Comparison of ENCODE assay signal across 8 mouse cellular contexts in the genomic region with DNA sequence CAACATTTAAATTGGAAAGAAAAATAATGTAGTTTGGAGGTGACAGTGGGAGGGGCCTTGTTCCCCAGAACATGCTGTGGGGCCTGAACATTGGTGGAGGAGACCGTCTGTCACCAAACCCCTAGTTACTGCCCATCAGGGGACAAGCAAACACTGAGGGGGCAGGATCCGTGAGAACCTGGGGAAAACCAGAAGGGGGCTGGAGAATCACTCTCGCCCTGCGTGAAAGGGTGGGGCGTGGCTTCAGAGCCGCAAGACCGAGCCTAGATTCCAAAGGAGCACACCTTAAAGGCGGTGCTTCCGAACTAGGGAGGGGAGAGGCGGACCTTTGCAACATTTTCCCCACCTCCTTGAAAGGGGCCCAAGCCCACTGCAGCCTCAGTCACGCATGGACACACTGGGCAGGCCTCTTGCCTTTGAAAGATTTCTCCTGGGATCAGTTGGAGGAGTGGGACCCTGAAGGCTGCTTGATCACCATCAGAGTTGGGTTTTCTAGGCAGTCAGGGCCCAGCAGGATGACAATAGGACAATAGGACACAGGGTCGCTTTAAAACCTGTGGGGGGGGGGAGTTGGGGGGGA. TPM values are rescaled to one million over a fixed set of nuclear protein-coding genes. Genes with fewer than 3 reads are reported as not detected.
DNase-seq lines count a peak whose midpoint lies in the region; ATAC-seq and TF ChIP-seq lines count a peak whose summit lies in the region.

No protein-coding gene starts in this region.

- 0 out of 2 replicates have a peak overlapping the region, but pooled peaks have one; percentile 8 for H3K4me3 ChIP-seq in kidney, postnatal 0 days (replicated peaks; ENCODE audit: low read depth, low read length)
- H3K4me3 ChIP-seq in forebrain, embryonic 12.5 days (replicated peaks) = peak overlapping the region; percentile 59; the same call in 1 of the 2 replicates
- H3K4me3 ChIP-seq in limb, embryonic 14.5 days (replicated peaks; ENCODE audit: low read length) = peak overlapping the region; percentile 59; the same call in 1 of the 2 replicates
- H3K4me3 ChIP-seq in neural tube, embryonic 13.5 days = peak overlapping the region; percentile 46

- no peak for TF ChIP-seq POLR2A in limb, embryonic 14.5 days (IDR thresholded peaks at IDR 0.05; ENCODE audit: borderline replicate concordance, extremely low read depth, insufficient read depth, insufficient read length)

- H3K4me1 ChIP-seq in kidney, postnatal 0 days (replicated peaks; ENCODE audit: insufficient read depth, low read length) = no peaks in the 10 kb centered on the region; the same call in 1 of the 2 replicates
- H3K4me1 ChIP-seq in forebrain, embryonic 12.5 days = peaks cover 32% of the 10 kb centered on the region
- peaks cover 10% of the 10 kb centered on the region for H3K4me1 ChIP-seq in limb, embryonic 14.5 days (ENCODE audit: control insufficient read depth, insufficient read depth, low read length)
- peaks cover 33% of the 10 kb centered on the region for H3K4me1 ChIP-seq in neural tube, embryonic 13.5 days (replicated peaks)

- no peaks in the 10 kb centered on the region for H3K9me3 ChIP-seq in kidney, postnatal 0 days (replicated peaks; ENCODE audit: low read length)
- H3K9me3 ChIP-seq in forebrain, embryonic 12.5 days = peaks cover 22% of the 10 kb centered on the region
- no peaks in the 10 kb centered on the region; the same call in none of the 2 replicates for H3K9me3 ChIP-seq in limb, embryonic 14.5 days (ENCODE audit: control insufficient read depth, low read length)
- peaks cover 9% of the 10 kb centered on the region; the same call in 1 of the 2 replicates for H3K9me3 ChIP-seq in neural tube, embryonic 13.5 days

- WGBS in kidney, postnatal 0 days = 4% methylated on average over 12 of the region's 12 CpGs
- 6% methylated on average over 12 of the region's 12 CpGs for WGBS in forebrain, embryonic 12.5 days
- 2% methylated on average over 12 of the region's 12 CpGs for WGBS in limb, embryonic 14.5 days
- WGBS in neural tube, embryonic 13.5 days = 8% methylated on average over 12 of the region's 12 CpGs

- peak overlapping the region; percentile 91 for H3K27ac ChIP-seq in kidney, postnatal 0 days
- peak overlapping the region; percentile 77 for H3K27ac ChIP-seq in forebrain, embryonic 12.5 days
- no peak overlapping the region for H3K27ac ChIP-seq in limb, embryonic 14.5 days (replicated peaks; ENCODE audit: low read depth, low read length)
- no peak overlapping the region for H3K27ac ChIP-seq in neural tube, embryonic 13.5 days (replicated peaks)

- peak; percentile 16; the same call in 1 of the 2 replicates for ATAC-seq in kidney, postnatal 0 days (replicated peaks; ENCODE audit: low FRiP score, low read depth)
- no peak for ATAC-seq in forebrain, embryonic 12.5 days (ENCODE audit: low FRiP score)
- ATAC-seq in limb, embryonic 14.5 days (ENCODE audit: low FRiP score, low read depth) = no peak
- no peak for ATAC-seq in neural tube, embryonic 13.5 days (ENCODE audit: low read depth)

- peak overlapping the region; percentile 89 for H3K4me2 ChIP-seq in kidney, postnatal 0 days (ENCODE audit: low read length)
- H3K4me2 ChIP-seq in forebrain, embryonic 12.5 days = peak overlapping the region; percentile 83
- peak overlapping the region; percentile 85 for H3K4me2 ChIP-seq in limb, embryonic 14.5 days (replicated peaks; ENCODE audit: low read depth, low read length, severe bottlenecking)
- peak overlapping the region; percentile 84 for H3K4me2 ChIP-seq in neural tube, embryonic 13.5 days

- peaks cover 7% of the 10 kb centered on the region; the same call in 1 of the 2 replicates for H3K36me3 ChIP-seq in kidney, postnatal 0 days (ENCODE audit: insufficient read depth, low read length)
- H3K36me3 ChIP-seq in forebrain, embryonic 12.5 days (replicated peaks) = peaks cover 26% of the 10 kb centered on the region
- peaks cover 6% of the 10 kb centered on the region; the same call in 1 of the 2 replicates for H3K36me3 ChIP-seq in limb, embryonic 14.5 days (ENCODE audit: control insufficient read depth, insufficient read depth, low read length)
- peaks cover 16% of the 10 kb centered on the region for H3K36me3 ChIP-seq in neural tube, embryonic 13.5 days

- H3K27me3 ChIP-seq in kidney, postnatal 0 days (ENCODE audit: insufficient read depth, low read length) = no peaks in the 10 kb centered on the region
- peaks cover 54% of the 10 kb centered on the region for H3K27me3 ChIP-seq in forebrain, embryonic 12.5 days
- peaks cover 16% of the 10 kb centered on the region for H3K27me3 ChIP-seq in limb, embryonic 14.5 days (ENCODE audit: control insufficient read depth, insufficient read depth, low read length)
- H3K27me3 ChIP-seq in neural tube, embryonic 13.5 days = peaks cover 45% of the 10 kb centered on the region

- no peak for TF ChIP-seq CTCF in kidney, postnatal 0 days (IDR thresholded peaks at IDR 0.05; ENCODE audit: low read depth)

- no peak overlapping the region for H3K9ac ChIP-seq in kidney, postnatal 0 days (ENCODE audit: low read depth, low read length)
- peak overlapping the region; percentile 4; the same call in 1 of the 2 replicates for H3K9ac ChIP-seq in forebrain, embryonic 12.5 days
- H3K9ac ChIP-seq in limb, embryonic 14.5 days (ENCODE audit: low read depth, low read length, severe bottlenecking) = no peak overlapping the region; the same call in 1 of the 2 replicates
- H3K9ac ChIP-seq in neural tube, embryonic 13.5 days = peak overlapping the region; percentile 65; the same call in 1 of the 2 replicates

- DNase-seq in kidney, postnatal 0 days (ENCODE audit: low spot score) = peak; percentile 54
- no peak for DNase-seq in kidney, adult 9 months
- DNase-seq in limb, embryonic 14.5 days (ENCODE audit: low spot score) = no peak
- no peak for DNase-seq in urinary bladder, postnatal 10 days (ENCODE audit: low spot score)
- no peak for DNase-seq in ovary, postnatal 36 days (ENCODE audit: low spot score)
- DNase-seq in layer of hippocampus, adult 18-20 months (ENCODE audit: low spot score in 2 of 2) = no peak

RNA-seq across cellular contexts. Expression of a gene that starts 1.3 kb away (rescaled TPM):
- polyA plus RNA-seq in kidney, postnatal 0 days (2015; fragmentation: Nextera tagmentation; extraction: Ambion mirVana) = 2.9 TPM in 2 replicates
- polyA plus RNA-seq in forebrain, embryonic 12.5 days (2016; fragmentation: Nextera tagmentation; extraction: Ambion mirVana) = 7.3 and 7.9 TPM in 2 replicates
- polyA plus RNA-seq in limb, embryonic 14.5 days (2012; rRNA removed) = 11.8 and 13.1 TPM in 2 replicates
- polyA plus RNA-seq in limb, embryonic 14.5 days (2014; fragmentation: Nextera tagmentation; extraction: Ambion mirVana) = 6.5 TPM in 2 replicates
- 1.8 TPM in 2 replicates for polyA plus RNA-seq in neural tube, embryonic 13.5 days (2015; fragmentation: Nextera tagmentation; extraction: Ambion mirVana)
- total RNA-seq in layer of hippocampus, adult 18-20 months (2021) = 1 to 10 TPM; 5.6 to 6.3 TPM

RNA-seq across cellular contexts. Expression of a gene that starts 22.6 kb away (rescaled TPM):
- polyA plus RNA-seq in kidney, postnatal 0 days (2015; fragmentation: Nextera tagmentation; extraction: Ambion mirVana) = 13.3 and 13.5 TPM in 2 replicates
- polyA plus RNA-seq in forebrain, embryonic 12.5 days (2016; fragmentation: Nextera tagmentation; extraction: Ambion mirVana) = 33.4 and 36.6 TPM in 2 replicates
- 23.5 and 26.4 TPM in 2 replicates for polyA plus RNA-seq in limb, embryonic 14.5 days (2012; rRNA removed)
- polyA plus RNA-seq in limb, embryonic 14.5 days (2014; fragmentation: Nextera tagmentation; extraction: Ambion mirVana) = 12.3 and 15.4 TPM in 2 replicates
- polyA plus RNA-seq in neural tube, embryonic 13.5 days (2015; fragmentation: Nextera tagmentation; extraction: Ambion mirVana) = 32.5 TPM in 2 replicates
- total RNA-seq in layer of hippocampus, adult 18-20 months (2021) = 10 to 100 TPM; 30.7 to 34.5 TPM

Comparison
In these comparisons a context has a peak if more than half of its experiments do, and no peak if none do; other contexts are left out.
1. H3K27ac ChIP-seq: peak in kidney, postnatal 0 days (single experiment) and forebrain, embryonic 12.5 days (single experiment); none in limb, embryonic 14.5 days (single experiment) and neural tube, embryonic 13.5 days (single experiment).
2. H3K4me3 ChIP-seq: peak in every context shown above with its lines; median percentile 59 in forebrain, embryonic 12.5 days; 59 in limb, embryonic 14.5 days; 46 in neural tube, embryonic 13.5 days; 8 in kidney, postnatal 0 days.
3. H3K9ac ChIP-seq: peak in forebrain, embryonic 12.5 days (single experiment) and neural tube, embryonic 13.5 days (single experiment); none in kidney, postnatal 0 days (single experiment) and limb, embryonic 14.5 days (single experiment).
4. Peak in every context shown above with its lines, with median percentiles within 50 percentile points of each other: H3K4me2 ChIP-seq.